Mouse (Mus musculus) ovary, postnatal 14 days (tissue): ENCODE data around the gene Mphosph9.

ENCODE experiments used
- DNase-seq: peaks from one replicate; pipeline ENCODE4 v3.0.0; 2022; ENCODE audit warnings: low spot score

The Mphosph9 gene

GRCm38 (mm10) chr5:124266821-124267220 is 61.0 kb downstream of the Mphosph9 start:
- no peak for DNase-seq

DNA sequence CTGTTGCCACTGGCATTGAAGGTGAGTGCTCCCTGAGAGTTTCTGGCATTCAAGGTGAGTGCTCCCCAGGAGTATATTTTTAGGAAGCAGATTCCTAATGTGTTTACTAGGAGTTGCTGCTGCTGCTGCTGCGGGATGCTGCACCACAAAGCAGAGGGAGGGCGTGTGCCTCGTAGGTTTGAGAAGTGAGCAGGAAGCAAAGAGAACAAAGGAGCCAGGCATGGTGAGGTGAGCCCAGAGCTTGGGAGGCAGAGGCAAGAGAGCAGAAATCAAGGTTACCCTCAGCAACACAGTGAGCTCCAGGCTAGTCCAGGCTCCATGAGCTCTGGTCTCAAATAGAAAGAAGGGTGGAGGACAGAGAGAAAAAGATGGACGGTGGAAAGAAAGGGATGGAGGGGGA is 64.5 kb downstream of the Mphosph9 start:
- no peak for DNase-seq

DNA sequence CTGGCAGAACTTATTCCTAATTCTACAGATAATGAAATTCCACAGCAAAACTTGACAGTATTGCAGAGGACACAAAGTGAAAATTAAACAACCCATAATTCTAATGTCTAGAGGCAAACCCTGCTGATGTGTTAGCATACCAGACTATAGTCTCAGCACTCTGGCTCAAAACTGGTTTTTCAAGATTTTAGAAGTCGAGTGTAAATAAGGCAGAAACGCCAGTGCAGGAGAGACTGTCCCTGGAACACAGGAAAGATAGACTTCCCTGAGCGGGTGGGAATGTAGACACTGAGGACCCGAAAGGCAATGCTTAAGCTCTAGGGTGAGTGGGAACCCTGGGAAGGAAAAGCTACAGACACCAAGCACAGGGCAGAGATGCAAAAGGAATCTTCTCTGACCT is 65.7 kb downstream of the Mphosph9 start:
- DNase-seq, result no peak

GRCm38 (mm10) chr5:124259133-124259532 is 68.6 kb downstream of the Mphosph9 start:
- DNase-seq, result no peak

DNA sequence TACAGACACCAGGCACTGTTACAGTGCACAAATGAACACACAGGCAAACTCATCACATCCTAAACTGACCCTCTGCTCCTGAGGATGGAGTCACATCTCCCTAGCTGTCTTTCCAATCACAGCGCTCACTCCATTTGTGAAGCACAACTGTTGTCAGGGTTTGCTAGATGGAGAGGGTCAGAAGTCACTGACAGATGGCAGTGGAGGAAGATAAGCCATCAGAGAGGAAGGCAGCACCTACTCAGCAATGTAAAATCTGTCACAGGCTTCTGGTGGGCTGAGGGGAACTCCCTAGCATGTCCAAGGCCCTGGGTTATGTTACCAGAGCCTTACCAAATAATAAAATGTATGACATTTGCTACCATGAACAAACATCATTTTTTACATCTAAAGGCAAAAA is 69.7 kb downstream of the Mphosph9 start:
- no peak for DNase-seq

DNA sequence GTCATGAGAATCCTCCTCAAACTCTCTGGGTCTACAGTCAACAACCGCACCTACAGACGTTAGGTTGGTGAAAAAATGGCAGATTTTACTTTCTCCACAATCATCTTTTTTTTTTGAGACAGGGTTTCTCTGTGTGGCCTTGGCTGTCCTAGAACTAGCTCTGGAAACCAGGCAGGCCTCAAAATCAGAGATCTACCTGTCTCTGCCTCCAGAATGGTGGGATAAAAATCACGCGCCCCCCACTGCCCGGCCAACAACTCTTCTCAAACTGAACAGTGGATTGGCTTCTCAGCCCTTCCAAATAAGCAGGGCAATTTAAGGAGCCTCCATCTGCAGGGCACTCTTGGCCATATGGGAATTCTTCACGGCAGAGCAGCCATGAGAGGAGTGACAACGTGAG is 72.6 kb downstream of the Mphosph9 start:
- no peak for DNase-seq

- DNase-seq, result no peak
Observed at GRCm38 (mm10) chr5:124253555-124253954, 74.2 kb downstream of the Mphosph9 start.

GRCm38 (mm10) chr5:124252580-124253320 is 75.0 kb downstream of the Mphosph9 start:
- no peak for DNase-seq

DNA sequence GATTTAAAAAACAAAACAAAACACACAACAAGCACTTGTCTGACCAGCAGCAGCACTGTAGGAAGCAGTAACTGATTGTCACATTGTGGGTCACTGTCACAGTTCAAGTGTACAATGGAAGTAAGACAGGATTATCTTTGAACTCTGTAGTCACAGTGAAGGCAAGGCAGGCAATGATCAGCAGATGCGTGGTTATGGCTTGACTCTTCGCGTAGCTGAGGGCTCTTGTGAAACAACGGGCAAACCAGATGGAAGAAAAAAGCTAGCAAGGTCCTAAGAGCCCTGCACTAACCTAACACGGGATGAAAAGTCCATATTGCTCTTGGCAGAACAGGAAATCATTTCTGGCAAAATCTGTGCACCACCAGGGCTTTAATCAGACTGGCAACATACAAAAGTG is 76.7 kb downstream of the Mphosph9 start:
- no peak for DNase-seq

DNA sequence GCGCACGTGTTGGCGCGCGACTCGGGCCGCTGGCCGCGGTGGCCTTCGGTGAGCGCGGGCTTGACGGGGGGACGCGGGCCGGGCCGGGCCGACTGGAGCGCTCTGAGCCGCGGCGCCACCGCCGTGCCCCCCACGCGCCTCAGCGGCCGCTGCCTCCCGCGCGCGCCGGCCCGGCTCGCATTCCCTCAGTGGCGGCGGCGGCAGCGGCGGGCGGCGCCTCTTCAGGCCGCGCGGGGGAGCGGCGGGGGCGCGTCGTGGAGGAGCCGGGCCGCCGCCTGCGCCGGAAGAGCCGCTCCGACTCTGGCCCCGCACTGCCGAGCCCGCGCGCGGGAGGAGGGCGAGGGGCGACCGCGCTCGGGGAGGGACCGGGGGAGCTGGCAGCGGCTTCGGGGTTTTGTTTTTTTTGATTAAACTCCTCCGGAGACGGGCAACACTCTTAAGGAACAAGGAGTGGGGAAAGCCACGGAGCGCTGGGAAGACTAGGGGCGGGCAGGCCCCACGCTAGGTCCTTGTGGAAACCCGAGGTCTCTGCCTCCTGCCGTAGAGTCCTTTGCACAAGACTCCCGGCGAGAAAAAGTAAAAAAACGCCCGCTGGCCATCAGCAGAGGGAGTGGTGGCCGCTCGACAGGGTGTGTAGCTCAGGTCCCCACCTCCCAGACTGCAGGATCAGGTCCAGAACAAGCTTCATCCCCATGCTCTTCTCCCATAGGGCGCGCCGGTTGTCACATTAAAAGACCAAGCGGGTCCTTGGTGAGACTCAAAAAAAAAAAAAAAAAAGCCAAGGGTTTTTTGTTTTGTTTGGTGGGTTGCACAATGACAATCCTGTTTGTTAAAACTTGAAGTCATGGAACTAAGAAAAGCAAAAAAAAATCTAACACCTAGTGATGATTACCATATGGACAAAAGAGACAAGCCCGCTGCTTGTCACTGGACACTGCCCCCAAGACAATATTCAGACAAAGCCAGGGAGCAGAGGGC is 77.9 kb downstream of the Mphosph9 start, which contains the start of gene Pitpnm2:
Pitpnm2 (minus strand) TSS at position 147 of the 978 bp plus-strand sequence.
- DNase-seq, result peak; percentile 26

- peak; percentile 36 for DNase-seq
Observed at GRCm38 (mm10) chr5:124248845-124249613, 78.7 kb downstream of the Mphosph9 start.

DNA sequence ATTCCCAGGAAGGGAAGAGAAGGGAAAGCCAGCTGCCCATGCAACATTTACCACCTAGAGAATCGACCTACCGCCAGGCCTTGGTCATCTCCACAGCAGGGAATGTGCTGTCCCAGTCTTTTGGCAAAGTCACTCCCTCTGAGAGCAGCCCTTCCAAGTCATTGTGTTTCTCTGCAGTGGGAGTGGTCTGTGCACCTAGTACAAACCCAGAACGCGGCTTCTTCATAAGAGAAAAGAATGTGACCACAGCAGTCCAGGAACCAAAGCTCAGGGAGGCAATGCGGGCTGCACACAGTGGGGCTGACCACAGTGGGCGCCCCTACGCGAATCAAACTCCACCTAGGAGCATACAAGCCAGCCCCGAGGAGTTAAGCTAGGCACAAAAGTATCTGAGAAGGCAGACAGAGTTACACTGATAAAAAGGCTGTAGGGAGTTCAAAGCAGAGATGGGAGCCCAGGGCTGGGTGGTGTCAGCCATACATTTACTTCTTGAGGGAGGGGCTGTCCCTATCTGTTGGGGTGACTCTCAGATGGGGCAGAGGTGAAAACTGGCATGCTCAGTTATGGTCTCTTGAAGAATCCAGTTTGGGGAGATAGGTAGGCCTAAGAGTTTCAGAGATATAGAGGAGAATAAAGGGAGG is 79.7 kb downstream of the Mphosph9 start:
- DNase-seq, result no peak

DNA sequence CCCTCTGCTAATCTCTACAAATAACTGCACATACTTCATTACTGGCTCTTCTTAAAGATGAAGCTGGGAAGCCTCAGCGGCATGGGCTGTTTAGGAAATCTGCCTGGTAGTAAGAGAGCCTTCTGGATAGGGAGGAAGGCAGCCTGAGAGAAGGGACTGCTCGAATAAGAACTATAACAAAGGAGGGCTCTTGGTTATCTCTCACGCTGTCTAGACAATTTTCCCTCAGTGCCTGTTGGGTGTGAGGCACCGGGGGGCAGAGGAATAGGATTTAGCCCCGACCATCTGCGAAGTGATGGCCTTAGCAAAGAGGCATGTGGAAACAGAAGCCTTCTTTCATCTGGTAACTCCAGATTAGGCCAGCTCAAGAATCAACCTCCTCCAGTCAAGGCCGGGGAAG is 80.5 kb downstream of the Mphosph9 start:
- DNase-seq, result no peak

DNA sequence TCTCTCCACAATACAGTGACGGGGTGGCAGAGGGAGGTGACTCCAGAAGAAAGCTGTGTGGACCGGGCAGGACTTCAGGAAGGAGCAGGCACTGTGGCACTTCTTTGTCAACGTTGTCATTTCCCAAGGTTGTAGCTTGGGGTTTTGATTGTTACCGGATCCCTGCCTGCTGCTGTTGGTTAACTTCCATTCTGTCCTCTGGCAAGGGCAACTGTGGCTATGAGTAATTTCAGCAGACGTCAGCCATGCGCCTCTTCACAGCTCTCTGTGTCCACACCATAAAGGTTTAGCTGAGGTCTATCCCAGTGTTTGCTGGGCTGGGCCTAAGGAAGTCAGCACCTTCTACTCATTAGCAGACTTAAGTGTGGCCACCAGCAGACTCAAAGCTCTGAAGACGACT is 82.9 kb downstream of the Mphosph9 start:
- DNase-seq, result no peak

- no peak for DNase-seq
Observed at GRCm38 (mm10) chr5:124244449-124244848, 83.3 kb downstream of the Mphosph9 start.

GRCm38 (mm10) chr5:124243236-124243901 is 84.4 kb downstream of the Mphosph9 start:
- no peak for DNase-seq

DNA sequence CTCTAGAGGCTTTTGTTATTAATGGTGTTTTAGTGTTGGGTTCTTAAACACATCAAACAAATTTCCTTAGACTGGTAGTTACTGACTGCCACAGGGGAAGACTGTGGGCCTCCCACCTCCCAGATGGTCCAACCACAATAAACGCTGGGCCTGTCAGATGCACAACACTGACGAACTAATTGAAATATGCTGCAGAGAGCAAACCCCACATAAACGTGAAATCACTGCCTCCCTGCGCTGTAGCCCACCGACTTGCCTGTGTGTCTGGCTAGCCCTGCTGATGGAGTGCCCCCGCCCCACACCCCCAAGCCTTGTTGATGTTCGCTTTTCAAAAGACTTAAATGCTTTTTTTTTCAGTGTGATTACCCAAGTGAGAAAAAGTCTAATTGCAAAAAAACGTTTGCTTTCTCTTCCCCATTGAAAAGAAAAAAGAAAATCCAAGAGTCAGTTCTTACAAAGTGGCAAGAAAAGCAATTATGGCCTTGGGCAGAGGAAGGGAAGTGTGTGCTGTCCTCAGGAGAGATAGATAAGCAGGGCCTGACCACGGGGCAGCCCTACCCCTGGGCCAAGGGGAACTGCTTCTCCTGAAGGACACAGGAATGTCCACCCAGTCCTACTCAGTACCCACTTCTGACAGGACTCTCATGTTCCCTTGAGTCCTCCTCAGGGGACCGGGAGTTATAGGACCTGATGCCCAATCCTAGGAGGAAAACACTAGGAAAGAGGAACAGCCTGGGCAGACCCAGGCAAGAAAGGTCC is 85.9 kb downstream of the Mphosph9 start:
- no peak for DNase-seq

DNA sequence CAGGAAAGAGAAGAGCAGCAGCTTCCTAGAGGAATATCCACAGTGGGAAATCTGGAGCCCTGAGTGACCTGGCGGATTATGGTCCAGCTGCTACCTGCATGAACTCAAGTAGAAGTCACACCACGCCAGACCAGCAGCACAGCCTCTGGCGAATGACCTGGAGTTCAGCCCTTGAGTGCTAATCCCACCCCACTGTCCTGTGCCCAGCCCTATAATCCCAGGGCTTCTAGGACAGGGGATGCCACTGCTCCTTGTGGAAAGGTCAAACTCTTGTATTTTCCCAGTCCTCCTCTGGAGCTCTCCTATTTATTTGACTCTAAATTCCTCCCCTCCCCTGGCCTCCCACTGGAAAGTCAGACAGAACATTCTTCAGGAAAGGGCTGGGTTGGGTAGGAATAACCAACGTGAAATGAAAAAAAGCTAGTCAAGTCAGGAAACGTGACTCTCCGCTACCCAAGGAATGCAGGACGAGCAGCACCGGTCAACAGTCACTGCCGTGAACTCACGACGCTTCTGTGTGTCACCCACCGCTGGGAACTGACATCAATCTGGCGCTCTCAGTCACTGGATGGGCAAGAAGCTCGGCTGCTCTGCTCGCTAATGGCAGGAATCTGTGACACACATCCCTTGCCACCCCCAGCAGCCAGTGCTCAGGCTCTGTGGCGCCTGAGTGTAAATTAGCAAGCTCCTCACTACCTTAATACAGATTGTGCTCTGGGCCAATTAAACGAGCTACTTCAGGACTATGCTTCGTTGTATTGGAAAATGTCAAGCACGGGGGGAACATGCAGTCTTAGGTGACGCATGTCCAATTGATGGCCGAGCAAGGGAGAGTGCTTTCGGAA is 86.7 kb downstream of the Mphosph9 start:
- DNase-seq, result no peak

DNA sequence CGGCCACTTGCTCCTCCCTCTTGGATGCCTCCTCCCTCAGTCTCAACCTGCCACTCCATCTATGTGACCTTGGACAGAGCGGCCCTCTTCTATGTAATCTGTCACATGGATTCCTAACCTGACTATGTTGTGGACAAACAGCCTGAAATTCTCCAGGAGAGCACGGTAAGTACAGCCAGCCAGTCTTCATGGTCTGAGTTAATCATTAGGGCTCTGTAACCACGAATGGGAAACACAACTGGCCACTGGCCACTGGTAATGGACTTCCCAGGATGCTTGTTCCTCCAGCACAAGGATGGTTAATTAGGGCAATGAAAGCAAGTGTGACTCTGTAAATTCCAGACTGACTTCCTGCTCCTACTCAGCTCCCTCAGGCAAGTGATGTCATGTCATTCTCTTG is 91.6 kb downstream of the Mphosph9 start:
- DNase-seq, result no peak
